Mouse (Mus musculus): ENCODE data around the gene Gm10577. TPM values are rescaled to one million over a fixed set of nuclear protein-coding genes. Genes with fewer than 3 reads are reported as not detected.

Gene Gm10577
- polyA plus RNA-seq, 1 experiment from 2014 or later, result not detected

Other genes with a start within 250 kb of the Gm10577 start
- gene Cachd1, start 244.0 kb downstream of the Gm10577 start, polyA plus RNA-seq (2016; fragmentation: Nextera tagmentation; extraction: Ambion mirVana), result 39.7 and 42.3 TPM in 2 replicates
- gene Raver2, start 48.3 kb upstream of the Gm10577 start, polyA plus RNA-seq (2016; fragmentation: Nextera tagmentation; extraction: Ambion mirVana), result 18.0 and 19.7 TPM in 2 replicates
- 70.3 and 72.6 TPM in 2 replicates for gene Jak1, start 244.6 kb upstream of the Gm10577 start, polyA plus RNA-seq (2016; fragmentation: Nextera tagmentation; extraction: Ambion mirVana)